Mouse (Mus musculus): ENCODE results near the gene Fam234b. TPM values are rescaled to one million over a fixed set of nuclear protein-coding genes. Genes with fewer than 3 reads are reported as not detected.

The Fam234b gene
- polyA plus RNA-seq, 1 experiment from 2014 or later, result 34.2 TPM

DNA sequence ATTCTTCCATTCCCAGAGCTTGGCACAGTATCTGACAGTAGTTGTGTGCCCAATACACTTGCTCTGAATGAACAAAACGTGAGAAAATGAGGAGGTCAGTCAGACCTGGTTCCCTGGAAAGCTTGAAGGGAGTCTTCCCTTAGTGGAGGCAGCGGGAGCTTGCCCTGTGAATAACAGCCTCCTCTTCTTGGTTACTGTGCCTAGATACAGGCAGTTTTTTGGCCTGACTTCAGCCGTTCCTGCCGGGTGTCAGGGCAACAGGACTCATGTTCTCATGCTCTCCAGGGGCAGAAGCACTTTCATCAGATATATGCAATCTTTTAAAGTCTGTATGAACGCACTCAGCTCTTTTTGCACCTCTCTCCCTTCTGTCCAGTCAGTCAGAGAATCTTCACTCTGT, 81.5 kb downstream of the Fam234b start:
- H3K4me1 ChIP-seq (replicated peaks; ENCODE audit: control insufficient read depth, insufficient read depth, low read length), result no peaks in the 10 kb centered on the region
- H3K4me2 ChIP-seq, result no peak overlapping the region
- H3K27ac ChIP-seq (ENCODE audit: low read depth, low read length), result no peak overlapping the region
- H3K9ac ChIP-seq (ENCODE audit: low read depth, low read length), result no peak overlapping the region
- no peaks in the 10 kb centered on the region for H3K27me3 ChIP-seq (replicated peaks; ENCODE audit: control insufficient read depth, insufficient read depth, low read length)
- no peak for DNase-seq (ENCODE audit: low spot score)
- no peak for ATAC-seq (replicated peaks; ENCODE audit: low FRiP score)
- H3K9me3 ChIP-seq (ENCODE audit: control insufficient read depth, low read length), result no peaks in the 10 kb centered on the region
- no peak overlapping the region for H3K4me3 ChIP-seq (ENCODE audit: low read depth, low read length)
- WGBS, result 65% methylated on average over 5 of the region's 5 CpGs
- H3K36me3 ChIP-seq (ENCODE audit: control insufficient read depth, insufficient read depth, low read length), result no peaks in the 10 kb centered on the region

DNA sequence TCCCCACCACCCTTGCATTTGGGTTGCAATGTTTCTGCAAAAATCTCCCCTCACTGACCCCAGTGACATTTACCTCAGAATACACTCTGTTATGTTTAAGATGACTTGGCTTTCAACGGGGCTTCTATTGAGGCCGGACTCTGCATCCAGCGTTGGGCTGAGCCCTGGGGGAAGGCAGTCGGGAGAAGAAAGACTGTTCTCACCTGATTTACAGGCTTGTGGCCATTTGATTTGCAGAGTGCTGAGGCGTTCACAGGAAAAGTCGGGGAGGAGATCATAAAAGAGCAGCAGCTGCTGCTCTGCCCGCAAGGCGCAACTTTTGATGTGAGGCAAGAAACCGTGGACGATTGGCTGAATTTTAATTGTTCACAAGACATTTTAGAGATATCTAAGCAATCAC, 82.1 kb downstream of the Fam234b start:
- no peak for DNase-seq (ENCODE audit: low spot score)
- H3K27ac ChIP-seq (ENCODE audit: low read depth, low read length), result no peak overlapping the region
- 39% methylated on average over 10 of the region's 10 CpGs for WGBS

DNA sequence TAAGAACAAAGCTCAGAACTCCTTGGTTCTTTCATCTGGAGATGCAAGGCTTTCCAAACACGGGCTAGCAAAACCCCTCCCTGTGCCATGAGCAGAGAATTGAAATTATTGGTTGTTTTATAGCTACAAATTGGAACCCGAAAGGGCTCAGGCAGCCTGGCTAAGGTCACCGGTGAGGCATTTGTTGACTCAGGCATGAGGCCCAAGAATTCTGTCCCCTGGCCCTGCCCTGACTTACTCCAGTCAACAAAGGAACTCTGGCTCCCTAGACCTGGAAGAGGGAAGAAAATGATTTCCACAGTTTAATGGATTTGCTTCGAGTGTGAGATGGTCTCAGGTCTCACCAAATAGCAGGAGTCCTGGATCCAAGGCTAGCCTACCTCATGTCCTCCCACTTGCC, 94.6 kb downstream of the Fam234b start:
- H3K27ac ChIP-seq (ENCODE audit: low read depth, low read length), result no peak overlapping the region
- DNase-seq (ENCODE audit: low spot score) (no peak), ATAC-seq (replicated peaks; ENCODE audit: low FRiP score) (no peak)
- H3K4me2 ChIP-seq, result no peak overlapping the region
- WGBS, result 71% methylated on average over 4 of the region's 4 CpGs
- no peaks in the 10 kb centered on the region for H3K4me1 ChIP-seq (replicated peaks; ENCODE audit: control insufficient read depth, insufficient read depth, low read length)
- H3K36me3 ChIP-seq (ENCODE audit: control insufficient read depth, insufficient read depth, low read length), result no peaks in the 10 kb centered on the region
- no peaks in the 10 kb centered on the region for H3K9me3 ChIP-seq (ENCODE audit: control insufficient read depth, low read length)
- H3K27me3 ChIP-seq (replicated peaks; ENCODE audit: control insufficient read depth, insufficient read depth, low read length), result no peaks in the 10 kb centered on the region
- no peak overlapping the region for H3K9ac ChIP-seq (ENCODE audit: low read depth, low read length)
- no peak overlapping the region for H3K4me3 ChIP-seq (ENCODE audit: low read depth, low read length)

More for the DNA sequence above, 82.1 kb downstream of the Fam234b start:
- no peaks in the 10 kb centered on the region for H3K9me3 ChIP-seq (ENCODE audit: control insufficient read depth, low read length)
- no peak overlapping the region for H3K4me3 ChIP-seq (ENCODE audit: low read depth, low read length)
- no peak for ATAC-seq (replicated peaks; ENCODE audit: low FRiP score)
- no peak overlapping the region for H3K4me2 ChIP-seq
- no peaks in the 10 kb centered on the region for H3K27me3 ChIP-seq (replicated peaks; ENCODE audit: control insufficient read depth, insufficient read depth, low read length)
- no peaks in the 10 kb centered on the region for H3K4me1 ChIP-seq (replicated peaks; ENCODE audit: control insufficient read depth, insufficient read depth, low read length)
- no peak overlapping the region for H3K9ac ChIP-seq (ENCODE audit: low read depth, low read length)
- H3K36me3 ChIP-seq (ENCODE audit: control insufficient read depth, insufficient read depth, low read length), result no peaks in the 10 kb centered on the region

DNA sequence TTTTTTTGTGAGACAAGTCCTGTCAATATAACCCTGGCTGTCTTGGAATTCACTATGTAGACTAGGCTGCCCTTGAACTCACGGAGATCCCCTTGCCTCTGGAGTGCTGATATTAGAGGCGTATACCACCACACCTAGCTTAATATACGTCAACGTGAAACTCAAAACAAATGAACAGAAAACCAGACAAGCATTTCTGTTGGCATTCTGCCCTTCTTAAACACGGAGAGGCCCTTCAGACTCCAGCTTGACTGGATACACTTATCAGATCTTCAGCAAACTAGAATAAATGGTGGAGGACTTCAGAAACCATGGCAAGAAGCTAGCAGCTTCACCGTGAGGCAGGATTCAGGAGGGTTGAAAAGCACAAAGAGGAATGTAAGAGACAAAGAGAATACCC, 96.4 kb downstream of the Fam234b start:
- 80% methylated on average over 6 of the region's 6 CpGs for WGBS
- H3K4me3 ChIP-seq (ENCODE audit: low read depth, low read length), result no peak overlapping the region
- ATAC-seq (replicated peaks; ENCODE audit: low FRiP score) (no peak), DNase-seq (ENCODE audit: low spot score) (no peak)
- H3K4me1 ChIP-seq (replicated peaks; ENCODE audit: control insufficient read depth, insufficient read depth, low read length), result no peaks in the 10 kb centered on the region
- no peaks in the 10 kb centered on the region for H3K36me3 ChIP-seq (ENCODE audit: control insufficient read depth, insufficient read depth, low read length)
- no peaks in the 10 kb centered on the region for H3K27me3 ChIP-seq (replicated peaks; ENCODE audit: control insufficient read depth, insufficient read depth, low read length)
- H3K4me2 ChIP-seq, result no peak overlapping the region
- no peak overlapping the region for H3K27ac ChIP-seq (ENCODE audit: low read depth, low read length)
- no peaks in the 10 kb centered on the region for H3K9me3 ChIP-seq (ENCODE audit: control insufficient read depth, low read length)
- no peak overlapping the region for H3K9ac ChIP-seq (ENCODE audit: low read depth, low read length)

Other genes starting within 250 kb of the Fam234b start
- gene Apold1, start 216.3 kb upstream of the Fam234b start, polyA plus RNA-seq (2014; fragmentation: Nextera tagmentation; extraction: Ambion mirVana), result 2.5 and 2.6 TPM in 2 replicates
- 134 and 142 TPM in 2 replicates for gene Ddx47, start 186.4 kb upstream of the Fam234b start, polyA plus RNA-seq (2014; fragmentation: Nextera tagmentation; extraction: Ambion mirVana)
- 0.80 and 1.4 TPM in 2 replicates for gene Gprc5a, start 132.3 kb upstream of the Fam234b start, polyA plus RNA-seq (2014; fragmentation: Nextera tagmentation; extraction: Ambion mirVana)
- 0.25 TPM in 1 of 2 replicates, not detected in the other for gene Gprc5d, start 79.7 kb upstream of the Fam234b start, polyA plus RNA-seq (2014; fragmentation: Nextera tagmentation; extraction: Ambion mirVana)
- 56.8 and 59.1 TPM in 2 replicates for gene Hebp1, start within 50 bp of the Fam234b start, polyA plus RNA-seq (2014; fragmentation: Nextera tagmentation; extraction: Ambion mirVana)
- 0.51 and 1.1 TPM in 2 replicates for gene Gsg1, start 56.4 kb downstream of the Fam234b start, polyA plus RNA-seq (2014; fragmentation: Nextera tagmentation; extraction: Ambion mirVana)
- gene Pbp2, start 112.4 kb downstream of the Fam234b start, polyA plus RNA-seq (2014; fragmentation: Nextera tagmentation; extraction: Ambion mirVana), result not detected in 2 replicates
- gene Emp1, start 164.6 kb downstream of the Fam234b start, polyA plus RNA-seq (2014; fragmentation: Nextera tagmentation; extraction: Ambion mirVana), result 0.81 and 1.5 TPM in 2 replicates